Mouse (Mus musculus): Measurements from ENCODE around the gene Hbb-bt. TPM values are rescaled to one million over a fixed set of nuclear protein-coding genes. Genes with fewer than 3 reads are reported as not detected.

The Hbb-bt gene
- 3,244 TPM for polyA plus RNA-seq (2014; fragmentation: Illumina TruSeq; extraction: RNeasy Lipid Tissue Mini Kit (QIAGEN cat#74804); ENCODE audit: insufficient read depth, low read depth, low replicate concordance)

GRCm38 (mm10) chr7:103813766-103814165 is at the start of gene Hbb-bt:
Gene Hbb-bt (minus strand): TSS chr7:103813996.

GRCm38 (mm10) chr7:103853090-103853489 is 39.3 kb upstream of the Hbb-bt start, which contains the start of gene Hbb-y:
Gene Hbb-y (minus strand): TSS chr7:103853216.

GRCm38 (mm10) chr7:103843034-103843433 is 29.2 kb upstream of the Hbb-bt start, which contains the start of gene Hbb-bh1:
Gene Hbb-bh1 (minus strand): TSS chr7:103843164.

DNA sequence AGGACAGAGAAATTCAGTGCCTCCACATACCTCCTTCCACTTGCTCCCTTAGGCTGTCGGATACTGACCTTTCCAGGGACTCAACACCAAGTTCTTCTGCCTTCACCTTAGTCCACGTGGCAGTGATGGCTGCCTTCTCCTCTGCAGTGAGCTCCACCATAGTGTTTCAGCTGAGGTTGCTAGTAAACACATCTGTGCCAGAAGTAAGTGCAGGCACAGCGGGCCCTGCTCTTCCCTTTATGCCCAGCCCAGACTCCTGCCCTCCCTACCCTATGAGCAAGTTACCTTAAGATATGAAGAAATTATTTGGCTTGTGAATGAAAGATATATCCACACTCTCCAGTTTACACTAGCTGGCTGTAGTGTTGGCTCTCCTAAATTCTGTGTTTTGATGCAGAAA is 26.5 kb upstream of the Hbb-bt start, which contains the start of gene Hbb-bh2:
TSS of gene Hbb-bh2 (minus strand) at position 253 of the 400 bp plus-strand sequence.

DNA sequence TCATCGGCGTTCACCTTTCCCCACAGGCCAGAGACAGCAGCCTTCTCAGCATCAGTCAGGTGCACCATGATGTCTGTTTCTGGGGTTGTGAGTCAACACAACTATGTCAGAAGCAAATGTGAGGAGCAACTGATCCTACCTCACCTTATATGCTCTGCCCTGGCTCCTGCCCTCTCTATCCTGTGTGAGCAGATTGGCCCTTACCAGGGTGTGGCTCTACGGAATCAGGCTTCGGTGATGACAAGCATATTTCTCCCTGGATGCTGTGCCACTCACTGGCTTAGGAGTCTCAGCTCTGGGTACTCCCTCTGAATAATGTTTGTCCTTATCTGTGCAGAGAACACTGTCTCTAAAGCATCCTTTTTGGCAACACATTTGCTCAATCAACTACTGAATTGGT is 14.0 kb upstream of the Hbb-bt start, which contains the start of gene Hbb-bs:
TSS of gene Hbb-bs (minus strand) at position 289 of the 400 bp plus-strand sequence.

DNA sequence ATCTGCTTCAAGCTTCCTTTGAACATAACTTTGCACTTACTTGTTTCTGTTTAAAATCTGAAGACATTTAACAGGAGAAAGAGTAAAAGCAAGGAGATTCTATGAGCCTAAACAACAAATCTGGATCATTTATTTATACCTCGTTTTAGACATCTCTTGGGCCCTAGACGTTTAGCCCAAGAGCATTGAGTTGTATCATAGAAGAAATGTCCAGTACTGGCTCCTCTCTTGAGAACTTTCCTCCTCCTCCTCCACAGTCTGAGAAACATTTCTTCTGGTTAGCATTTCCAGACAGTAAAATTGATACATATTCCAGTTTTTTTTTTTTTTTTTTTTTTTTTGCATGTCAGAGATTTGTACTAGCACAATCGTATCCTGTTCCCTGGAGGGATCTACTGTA is 22.1 kb downstream of the Hbb-bt start, which contains the start of gene Olfr67:
TSS of gene Olfr67 (minus strand) at position 101 of the 400 bp plus-strand sequence.

DNA sequence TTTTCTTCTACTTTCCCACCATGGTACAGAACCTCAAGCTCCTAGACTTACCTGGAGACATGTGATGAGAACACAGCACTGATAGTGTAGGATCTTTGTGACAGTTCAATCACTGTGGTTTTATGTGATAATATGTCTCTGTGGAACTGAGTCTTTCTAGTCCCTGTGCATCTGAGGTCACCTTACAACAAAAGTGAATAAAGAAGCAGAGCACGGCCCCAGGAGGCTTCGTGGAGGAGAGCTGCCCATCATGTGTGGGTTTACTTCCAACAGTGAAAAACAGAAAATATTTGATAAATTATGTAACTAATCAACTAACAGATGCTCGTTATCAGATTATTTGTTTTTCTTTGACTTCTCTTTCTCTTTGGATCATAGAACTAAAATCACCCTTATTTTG is 34.2 kb downstream of the Hbb-bt start, which contains the start of gene Olfr68:
TSS of gene Olfr68 (minus strand) at position 101 of the 400 bp plus-strand sequence.

DNA sequence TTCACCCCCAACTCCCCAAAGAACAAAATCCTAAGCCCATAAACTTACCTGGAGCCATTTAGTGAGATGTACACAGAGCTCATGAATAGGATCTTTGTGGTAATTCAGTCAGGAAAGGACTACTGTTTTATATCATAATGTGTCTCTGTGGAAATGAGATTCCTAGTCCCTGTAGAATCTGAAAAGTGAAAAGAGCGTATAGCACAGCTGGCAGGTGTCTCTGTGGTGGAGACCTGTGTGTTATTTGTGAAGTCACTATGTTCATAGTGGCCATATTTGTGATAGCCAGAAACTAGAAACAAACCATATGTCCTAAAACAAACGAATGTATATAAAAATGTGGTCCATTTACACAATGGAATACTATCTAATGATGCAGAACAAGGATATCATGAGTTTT is 42.3 kb downstream of the Hbb-bt start, which contains the start of gene Olfr69:
TSS of gene Olfr69 (minus strand) at position 101 of the 400 bp plus-strand sequence.

Other genes starting within 250 kb of the Hbb-bt start
- gene Olfr616, start 244.9 kb downstream of the Hbb-bt start, polyA plus RNA-seq (2014; fragmentation: Illumina TruSeq; extraction: RNeasy Lipid Tissue Mini Kit (QIAGEN cat#74804); ENCODE audit: insufficient read depth, low read depth, low replicate concordance) = not detected
- gene Olfr617, start 240.9 kb downstream of the Hbb-bt start, polyA plus RNA-seq (2014; fragmentation: Illumina TruSeq; extraction: RNeasy Lipid Tissue Mini Kit (QIAGEN cat#74804); ENCODE audit: insufficient read depth, low read depth, low replicate concordance) = not detected
- gene Olfr618, start 223.9 kb downstream of the Hbb-bt start, polyA plus RNA-seq (2014; fragmentation: Illumina TruSeq; extraction: RNeasy Lipid Tissue Mini Kit (QIAGEN cat#74804); ENCODE audit: insufficient read depth, low read depth, low replicate concordance) = not detected
- gene Olfr619, start 213.4 kb downstream of the Hbb-bt start, polyA plus RNA-seq (2014; fragmentation: Illumina TruSeq; extraction: RNeasy Lipid Tissue Mini Kit (QIAGEN cat#74804); ENCODE audit: insufficient read depth, low read depth, low replicate concordance) = not detected
- not detected for gene Olfr620, start 201.5 kb downstream of the Hbb-bt start, polyA plus RNA-seq (2014; fragmentation: Illumina TruSeq; extraction: RNeasy Lipid Tissue Mini Kit (QIAGEN cat#74804); ENCODE audit: insufficient read depth, low read depth, low replicate concordance)
- not detected for gene Olfr622, start 171.3 kb downstream of the Hbb-bt start, polyA plus RNA-seq (2014; fragmentation: Illumina TruSeq; extraction: RNeasy Lipid Tissue Mini Kit (QIAGEN cat#74804); ENCODE audit: insufficient read depth, low read depth, low replicate concordance)
- not detected for gene Olfr623, start 150.3 kb downstream of the Hbb-bt start, polyA plus RNA-seq (2014; fragmentation: Illumina TruSeq; extraction: RNeasy Lipid Tissue Mini Kit (QIAGEN cat#74804); ENCODE audit: insufficient read depth, low read depth, low replicate concordance)
- gene Olfr624, start 142.8 kb downstream of the Hbb-bt start, polyA plus RNA-seq (2014; fragmentation: Illumina TruSeq; extraction: RNeasy Lipid Tissue Mini Kit (QIAGEN cat#74804); ENCODE audit: insufficient read depth, low read depth, low replicate concordance) = 0.04 TPM
- not detected for gene Olfr625-ps1, start 131.3 kb downstream of the Hbb-bt start, polyA plus RNA-seq (2014; fragmentation: Illumina TruSeq; extraction: RNeasy Lipid Tissue Mini Kit (QIAGEN cat#74804); ENCODE audit: insufficient read depth, low read depth, low replicate concordance)
- gene Olfr243, start 99.3 kb downstream of the Hbb-bt start, polyA plus RNA-seq (2014; fragmentation: Illumina TruSeq; extraction: RNeasy Lipid Tissue Mini Kit (QIAGEN cat#74804); ENCODE audit: insufficient read depth, low read depth, low replicate concordance) = not detected
- gene Olfr628, start 83.6 kb downstream of the Hbb-bt start, polyA plus RNA-seq (2014; fragmentation: Illumina TruSeq; extraction: RNeasy Lipid Tissue Mini Kit (QIAGEN cat#74804); ENCODE audit: insufficient read depth, low read depth, low replicate concordance) = not detected
- gene Olfr629, start 69.1 kb downstream of the Hbb-bt start, polyA plus RNA-seq (2014; fragmentation: Illumina TruSeq; extraction: RNeasy Lipid Tissue Mini Kit (QIAGEN cat#74804); ENCODE audit: insufficient read depth, low read depth, low replicate concordance) = not detected
- not detected for gene Olfr630, start 56.7 kb downstream of the Hbb-bt start, polyA plus RNA-seq (2014; fragmentation: Illumina TruSeq; extraction: RNeasy Lipid Tissue Mini Kit (QIAGEN cat#74804); ENCODE audit: insufficient read depth, low read depth, low replicate concordance)
- not detected for gene Olfr69, start 42.4 kb downstream of the Hbb-bt start, polyA plus RNA-seq (2014; fragmentation: Illumina TruSeq; extraction: RNeasy Lipid Tissue Mini Kit (QIAGEN cat#74804); ENCODE audit: insufficient read depth, low read depth, low replicate concordance)
- gene Olfr68, start 34.3 kb downstream of the Hbb-bt start, polyA plus RNA-seq (2014; fragmentation: Illumina TruSeq; extraction: RNeasy Lipid Tissue Mini Kit (QIAGEN cat#74804); ENCODE audit: insufficient read depth, low read depth, low replicate concordance) = not detected
- gene Olfr67, start 22.2 kb downstream of the Hbb-bt start, polyA plus RNA-seq (2014; fragmentation: Illumina TruSeq; extraction: RNeasy Lipid Tissue Mini Kit (QIAGEN cat#74804); ENCODE audit: insufficient read depth, low read depth, low replicate concordance) = not detected
- gene Hbb-bs, start 14.1 kb upstream of the Hbb-bt start, polyA plus RNA-seq (2014; fragmentation: Illumina TruSeq; extraction: RNeasy Lipid Tissue Mini Kit (QIAGEN cat#74804); ENCODE audit: insufficient read depth, low read depth, low replicate concordance) = 22,942 TPM
- not detected for gene Hbb-bh2, start 26.5 kb upstream of the Hbb-bt start, polyA plus RNA-seq (2014; fragmentation: Illumina TruSeq; extraction: RNeasy Lipid Tissue Mini Kit (QIAGEN cat#74804); ENCODE audit: insufficient read depth, low read depth, low replicate concordance)
- not detected for gene Hbb-bh1, start 29.2 kb upstream of the Hbb-bt start, polyA plus RNA-seq (2014; fragmentation: Illumina TruSeq; extraction: RNeasy Lipid Tissue Mini Kit (QIAGEN cat#74804); ENCODE audit: insufficient read depth, low read depth, low replicate concordance)
- not detected for gene Hbb-y, start 39.2 kb upstream of the Hbb-bt start, polyA plus RNA-seq (2014; fragmentation: Illumina TruSeq; extraction: RNeasy Lipid Tissue Mini Kit (QIAGEN cat#74804); ENCODE audit: insufficient read depth, low read depth, low replicate concordance)
- not detected for gene Olfr66, start 72.3 kb upstream of the Hbb-bt start, polyA plus RNA-seq (2014; fragmentation: Illumina TruSeq; extraction: RNeasy Lipid Tissue Mini Kit (QIAGEN cat#74804); ENCODE audit: insufficient read depth, low read depth, low replicate concordance)
- not detected for gene Olfr64, start 80.5 kb upstream of the Hbb-bt start, polyA plus RNA-seq (2014; fragmentation: Illumina TruSeq; extraction: RNeasy Lipid Tissue Mini Kit (QIAGEN cat#74804); ENCODE audit: insufficient read depth, low read depth, low replicate concordance)
- gene Olfr65, start 89.5 kb upstream of the Hbb-bt start, polyA plus RNA-seq (2014; fragmentation: Illumina TruSeq; extraction: RNeasy Lipid Tissue Mini Kit (QIAGEN cat#74804); ENCODE audit: insufficient read depth, low read depth, low replicate concordance) = not detected
- gene Olfr631, start 114.8 kb upstream of the Hbb-bt start, polyA plus RNA-seq (2014; fragmentation: Illumina TruSeq; extraction: RNeasy Lipid Tissue Mini Kit (QIAGEN cat#74804); ENCODE audit: insufficient read depth, low read depth, low replicate concordance) = not detected
- gene Olfr632, start 120.4 kb upstream of the Hbb-bt start, polyA plus RNA-seq (2014; fragmentation: Illumina TruSeq; extraction: RNeasy Lipid Tissue Mini Kit (QIAGEN cat#74804); ENCODE audit: insufficient read depth, low read depth, low replicate concordance) = not detected
- gene Olfr633, start 130.4 kb upstream of the Hbb-bt start, polyA plus RNA-seq (2014; fragmentation: Illumina TruSeq; extraction: RNeasy Lipid Tissue Mini Kit (QIAGEN cat#74804); ENCODE audit: insufficient read depth, low read depth, low replicate concordance) = not detected
- not detected for gene Olfr635, start 157.2 kb upstream of the Hbb-bt start, polyA plus RNA-seq (2014; fragmentation: Illumina TruSeq; extraction: RNeasy Lipid Tissue Mini Kit (QIAGEN cat#74804); ENCODE audit: insufficient read depth, low read depth, low replicate concordance)
- gene Olfr638, start 184.8 kb upstream of the Hbb-bt start, polyA plus RNA-seq (2014; fragmentation: Illumina TruSeq; extraction: RNeasy Lipid Tissue Mini Kit (QIAGEN cat#74804); ENCODE audit: insufficient read depth, low read depth, low replicate concordance) = not detected
- gene Olfr639, start 203.3 kb upstream of the Hbb-bt start, polyA plus RNA-seq (2014; fragmentation: Illumina TruSeq; extraction: RNeasy Lipid Tissue Mini Kit (QIAGEN cat#74804); ENCODE audit: insufficient read depth, low read depth, low replicate concordance) = not detected
- gene Olfr640, start 211.6 kb upstream of the Hbb-bt start, polyA plus RNA-seq (2014; fragmentation: Illumina TruSeq; extraction: RNeasy Lipid Tissue Mini Kit (QIAGEN cat#74804); ENCODE audit: insufficient read depth, low read depth, low replicate concordance) = not detected
- gene Olfr641, start 221.4 kb upstream of the Hbb-bt start, polyA plus RNA-seq (2014; fragmentation: Illumina TruSeq; extraction: RNeasy Lipid Tissue Mini Kit (QIAGEN cat#74804); ENCODE audit: insufficient read depth, low read depth, low replicate concordance) = not detected
- not detected for gene Olfr642, start 238.7 kb upstream of the Hbb-bt start, polyA plus RNA-seq (2014; fragmentation: Illumina TruSeq; extraction: RNeasy Lipid Tissue Mini Kit (QIAGEN cat#74804); ENCODE audit: insufficient read depth, low read depth, low replicate concordance)
- not detected for gene 4930516K23Rik, start 247.4 kb upstream of the Hbb-bt start, polyA plus RNA-seq (2014; fragmentation: Illumina TruSeq; extraction: RNeasy Lipid Tissue Mini Kit (QIAGEN cat#74804); ENCODE audit: insufficient read depth, low read depth, low replicate concordance)

Data from lung, adult 10 weeks (tissue).